Mouse (Mus musculus): ENCODE measurements at regions not wholly inside any gene's neighbourhood (a gene's known extent, or its start where the extent isn't known, plus 50 kb on each side); places are given as distances from the start of the nearest gene placed in this dataset.

- peak; percentile 23 for DNase-seq (ENCODE audit: low spot score)
Observed at GRCm38 (mm10) chr9:72217296-72218028, 57.2 kb upstream of the Zfp280d start.

GRCm38 (mm10) chr9:72218736-72219135, 55.9 kb upstream of the Zfp280d start:
- no peak for DNase-seq (ENCODE audit: low spot score)

GRCm38 (mm10) chr9:72219892-72220291, 54.8 kb upstream of the Zfp280d start:
- DNase-seq (ENCODE audit: low spot score) = no peak

GRCm38 (mm10) chr9:72221333-72221732, 53.3 kb upstream of the Zfp280d start:
- peak; percentile 23 for DNase-seq (ENCODE audit: low spot score)
